Mouse (Mus musculus): ENCODE data around the gene Dppa2.

- TF ChIP-seq CTCF (IDR thresholded peaks at IDR 0.05; ENCODE audit: extremely low read depth, insufficient read depth, low read length) (no peak), POLR2A (IDR thresholded peaks at IDR 0.05; ENCODE audit: extremely low read depth, insufficient read depth, low read length) (no peak)
Measured at GRCm38 (mm10) chr16:48368096-48368495, 64.4 kb downstream of the Dppa2 start.

All from cortical plate, adult 2 months (tissue).